Mouse (Mus musculus) brain, embryonic 14.5 days (tissue): ENCODE data around the gene S1pr4.

Source experiments
- CTCF ChIP-seq: fragments of 200-500 bp; IDR thresholded peaks from 2 replicates; pipeline ENCODE4 v1.5.1; 2012; ENCODE audit warnings: inconsistent platforms, mild to moderate bottlenecking, moderate library complexity, borderline replicate concordance; ENCODE audit not compliant: insufficient read depth, insufficient read length; ENCODE audit errors: extremely low read depth
- POLR2A ChIP-seq: fragments of 200-500 bp; IDR thresholded peaks from 2 replicates; pipeline ENCODE4 v1.6.1; 2012; ENCODE audit warnings: mild to moderate bottlenecking, inconsistent platforms, borderline replicate concordance; ENCODE audit not compliant: poor library complexity, insufficient read depth, insufficient read length, severe bottlenecking; ENCODE audit errors: extremely low read depth

DNA sequence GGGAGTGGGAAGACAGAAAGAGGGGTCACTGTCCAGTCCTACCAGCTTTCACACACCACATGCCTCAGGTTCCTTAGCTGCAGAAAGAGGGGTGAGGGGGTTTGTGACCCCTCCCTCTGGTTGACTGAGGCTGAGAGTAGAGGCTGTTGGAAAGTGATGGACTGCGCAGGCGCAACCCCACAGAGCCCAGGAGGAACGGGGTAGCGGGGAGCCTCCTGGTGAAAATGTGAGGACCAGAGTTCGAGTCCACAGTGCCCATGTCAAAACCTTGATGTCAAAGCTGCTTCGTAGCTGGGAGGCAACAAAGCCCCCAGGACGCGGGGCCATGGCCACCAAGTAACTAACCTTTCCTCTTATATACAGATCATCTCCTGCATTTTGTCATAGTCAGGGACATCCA is 42.3 kb downstream of the S1pr4 start:
- TF ChIP-seq CTCF (no peak), POLR2A (no peak)
